16 mouse cellular contexts compared by ENCODE assay signal in the genomic region with DNA sequence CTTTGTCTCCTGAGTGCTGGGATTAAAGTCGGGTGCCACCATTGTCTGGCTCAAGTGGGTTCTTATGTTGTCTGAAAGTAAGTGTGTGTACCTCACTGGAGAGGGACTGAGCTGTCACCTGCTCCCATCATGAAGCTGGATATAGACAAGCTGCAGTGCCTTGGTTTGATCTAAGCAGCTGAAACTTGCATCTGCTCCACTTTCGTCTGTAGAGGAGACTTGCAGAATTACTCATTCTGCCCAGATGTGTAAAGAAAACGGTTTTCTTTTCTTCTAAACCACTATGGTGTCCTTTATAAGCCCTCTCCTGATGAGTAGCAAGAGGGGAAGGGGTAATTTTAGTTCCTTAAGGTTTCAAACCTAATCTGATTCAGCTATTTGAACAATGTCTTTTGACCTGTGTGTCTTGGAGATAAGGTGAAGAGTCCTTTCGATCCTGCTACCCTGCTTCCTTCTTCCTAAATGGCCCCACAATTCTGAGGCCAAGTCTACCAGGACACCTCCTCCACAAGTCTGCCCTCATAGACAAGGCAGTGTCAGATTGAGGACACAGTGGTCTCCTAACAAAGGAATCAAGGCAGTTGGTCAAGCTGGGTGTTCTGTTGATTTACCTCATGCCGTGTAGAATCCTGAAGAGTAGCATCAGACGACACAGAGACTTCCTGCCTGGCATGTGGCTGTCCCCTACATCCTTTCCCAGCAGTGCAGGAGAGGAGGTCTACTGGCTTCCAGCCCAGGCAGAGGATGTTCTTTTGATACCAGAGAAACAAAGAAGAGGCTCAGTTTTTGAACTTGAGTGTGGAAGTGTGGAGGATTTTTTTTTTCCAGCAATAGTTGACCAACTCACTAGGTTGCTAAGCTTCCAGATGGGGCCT. TPM values are rescaled to one million over a fixed set of nuclear protein-coding genes. Genes with fewer than 3 reads are reported as not detected.
DNase-seq lines count a peak whose midpoint lies in the region; ATAC-seq and TF ChIP-seq lines count a peak whose summit lies in the region.
"Had no signal": no experiment of that assay in that cellular context is flagged by ENCODE, and none has a peak within 500 bp of the region (broad histone marks: within the 10 kb centered on the region; RNA-seq: fewer than 3 reads in every experiment).

No protein-coding gene starts in this region.

- H3K9ac ChIP-seq in heart, adult 2 months (ENCODE audit: low read depth, low read length), result no peak overlapping the region
- H3K9ac ChIP-seq in stomach, postnatal 0 days (ENCODE audit: low read length), result no peak overlapping the region
- H3K9ac ChIP-seq in intestine, embryonic 16.5 days (ENCODE audit: low read depth, low read length), result no peak overlapping the region
- H3K9ac ChIP-seq: hindbrain, embryonic 15.5 days; limb, embryonic 13.5 days; neural tube, embryonic 13.5 days had no signal

- H3K27ac ChIP-seq in heart, adult 2 months, result peak overlapping the region; percentile 42; the same call in 1 of the 2 replicates
- H3K27ac ChIP-seq in testis, adult 2 months (ENCODE audit: control insufficient read depth, insufficient read depth, low read depth, low read length), result peak overlapping the region; percentile 39
- no peak overlapping the region for H3K27ac ChIP-seq in stomach, postnatal 0 days (replicated peaks)
- H3K27ac ChIP-seq in intestine, embryonic 16.5 days (ENCODE audit: low read length), result no peak overlapping the region
- H3K27ac ChIP-seq: hindbrain, embryonic 15.5 days; limb, embryonic 13.5 days; neural tube, embryonic 13.5 days had no signal

- intact Hi-C loops in heart, adult 2 months (cut with DNase I), result no loop called here
- intact Hi-C loops in heart, postnatal 36 days (cut with DNase I), result no loop called here

- H3K9me3 ChIP-seq in stomach, postnatal 0 days (ENCODE audit: control insufficient read depth, low read length), result no peaks in the 10 kb centered on the region
- no peaks in the 10 kb centered on the region for H3K9me3 ChIP-seq in intestine, embryonic 16.5 days (ENCODE audit: control insufficient read depth, low read length)
- H3K9me3 ChIP-seq: hindbrain, embryonic 15.5 days; limb, embryonic 13.5 days; neural tube, embryonic 13.5 days had no signal

- peak in 1 of 2 experiments; percentile 45 for DNase-seq in heart, adult 2 months
- DNase-seq in heart, postnatal 36 days, result no peak
- DNase-seq in testis, postnatal 10 days (ENCODE audit: low spot score), result no peak
- DNase-seq in lung, postnatal 25 days (ENCODE audit: low spot score), result peak; percentile 78
- no peak for DNase-seq in stomach, postnatal 0 days (ENCODE audit: low spot score)
- DNase-seq: embryo, embryonic 11 days; layer of hippocampus, adult 9-11 months; right cerebral cortex, postnatal 4 days had no signal

- peaks cover 4% of the 10 kb centered on the region for H3K4me1 ChIP-seq in heart, adult 2 months (ENCODE audit: control insufficient read depth, insufficient read depth, low read length)
- peaks cover 4% of the 10 kb centered on the region for H3K4me1 ChIP-seq in testis, adult 2 months (ENCODE audit: control insufficient read depth, insufficient read depth, low read length)
- H3K4me1 ChIP-seq in stomach, postnatal 0 days (replicated peaks; ENCODE audit: control insufficient read depth, insufficient read depth), result no peaks in the 10 kb centered on the region
- peaks cover 4% of the 10 kb centered on the region; the same call in 1 of the 2 replicates for H3K4me1 ChIP-seq in intestine, embryonic 16.5 days (ENCODE audit: control insufficient read depth, insufficient read depth, low read length)
- H3K4me1 ChIP-seq: hindbrain, embryonic 15.5 days; limb, embryonic 13.5 days; neural tube, embryonic 13.5 days had no signal

- peak; percentile 49; the same call in 1 of the 2 replicates for TF ChIP-seq EP300 in heart, adult 2 months (IDR thresholded peaks at IDR 0.05; ENCODE audit: insufficient read depth, low read depth, low read length)
- no peak for TF ChIP-seq EP300 in stomach, postnatal 0 days (optimal IDR thresholded peaks at IDR 0.05)

- no peak overlapping the region for H3K4me3 ChIP-seq in heart, adult 2 months
- no peak overlapping the region for H3K4me3 ChIP-seq in testis, adult 2 months (ENCODE audit: control insufficient read depth, low read depth, low read length)
- H3K4me3 ChIP-seq in stomach, postnatal 0 days (ENCODE audit: low read depth, low read length), result no peak overlapping the region
- no peak overlapping the region for H3K4me3 ChIP-seq in intestine, embryonic 16.5 days (ENCODE audit: low read length)
- H3K4me3 ChIP-seq: hindbrain, embryonic 15.5 days; limb, embryonic 13.5 days; neural tube, embryonic 13.5 days had no signal

- 39% methylated on average over 6 of the region's 6 CpGs for WGBS in heart, adult 2 months
- WGBS in stomach, postnatal 0 days, result 55% methylated on average over 6 of the region's 6 CpGs
- WGBS in intestine, embryonic 16.5 days, result 61% methylated on average over 6 of the region's 6 CpGs

- TF ChIP-seq CTCF in heart, adult 2 months (IDR thresholded peaks at IDR 0.05), result no peak
- TF ChIP-seq CTCF in testis, adult 2 months (IDR thresholded peaks at IDR 0.05; ENCODE audit: control insufficient read depth, insufficient read depth, insufficient replicate concordance, low read depth, low read length), result no peak
- TF ChIP-seq CTCF in stomach, postnatal 0 days (IDR thresholded peaks at IDR 0.05; ENCODE audit: low read depth), result no peak

- no peaks in the 10 kb centered on the region for H3K27me3 ChIP-seq in heart, adult 2 months (ENCODE audit: control insufficient read depth, insufficient read depth, low read length)
- no peaks in the 10 kb centered on the region for H3K27me3 ChIP-seq in testis, adult 2 months (ENCODE audit: control insufficient read depth, insufficient read depth, low read length)
- H3K27me3 ChIP-seq in stomach, postnatal 0 days (ENCODE audit: control insufficient read depth, insufficient read depth, low read length), result no peaks in the 10 kb centered on the region
- no peaks in the 10 kb centered on the region for H3K27me3 ChIP-seq in intestine, embryonic 16.5 days (replicated peaks; ENCODE audit: control insufficient read depth, insufficient read depth, low read length)
- H3K27me3 ChIP-seq: hindbrain, embryonic 15.5 days; limb, embryonic 13.5 days; neural tube, embryonic 13.5 days had no signal

- H3K79me2 ChIP-seq in heart, adult 2 months (replicated peaks; ENCODE audit: control insufficient read depth, insufficient read depth, low read length), result no peaks in the 10 kb centered on the region

- no peak for TF ChIP-seq POLR2A in heart, adult 2 months (IDR thresholded peaks at IDR 0.05; ENCODE audit: insufficient read depth, low read depth, low read length)
- no peak for TF ChIP-seq POLR2A in testis, adult 2 months (IDR thresholded peaks at IDR 0.05; ENCODE audit: control insufficient read depth, low read depth, low read length)

- no peak for ATAC-seq in granulocyte monocyte progenitor cell, adult 5-6 weeks (replicated peaks; ENCODE audit: poor library complexity, severe bottlenecking)
- no peak for ATAC-seq in stomach, postnatal 0 days (ENCODE audit: low FRiP score, low TSS enrichment)
- no peak for ATAC-seq in intestine, embryonic 16.5 days

- H3K4me2 ChIP-seq in stomach, postnatal 0 days (replicated peaks; ENCODE audit: low read depth), result no peak overlapping the region
- no peak overlapping the region for H3K4me2 ChIP-seq in intestine, embryonic 16.5 days (ENCODE audit: low read depth, low read length)
- H3K4me2 ChIP-seq: hindbrain, embryonic 15.5 days; limb, embryonic 13.5 days; midbrain, embryonic 11.5 days; neural tube, embryonic 13.5 days had no signal

- H3K36me3 ChIP-seq in heart, adult 2 months (ENCODE audit: control insufficient read depth, insufficient read depth, low read length), result no peaks in the 10 kb centered on the region
- no peaks in the 10 kb centered on the region for H3K36me3 ChIP-seq in testis, adult 2 months (ENCODE audit: control insufficient read depth, insufficient read depth, low read length)
- H3K36me3 ChIP-seq in stomach, postnatal 0 days (ENCODE audit: control insufficient read depth, insufficient read depth, low read length), result no peaks in the 10 kb centered on the region
- H3K36me3 ChIP-seq in intestine, embryonic 16.5 days (ENCODE audit: control insufficient read depth, insufficient read depth, low read length), result no peaks in the 10 kb centered on the region
- H3K36me3 ChIP-seq: hindbrain, embryonic 15.5 days; limb, embryonic 13.5 days; neural tube, embryonic 13.5 days had no signal

RNA-seq across cellular contexts. Expression of gene Rap1a, which starts 17.2 kb away (rescaled TPM):
- total RNA-seq in heart, adult 2 months (2021), result 100 to 1,000 TPM; 101 to 113 TPM
- 12.8 and 34.5 TPM in 2 replicates for polyA plus RNA-seq in heart, adult 2 months (2012; rRNA removed)
- 100 to 1,000 TPM; 110 to 115 TPM for total RNA-seq in heart, postnatal 36 days (2021)
- 4.7 and 6.9 TPM in 2 replicates for polyA plus RNA-seq in testis, adult 2 months (2012; rRNA removed)
- 93.1 and 98.0 TPM in 2 replicates for total RNA-seq in granulocyte monocyte progenitor cell, adult 5-6 weeks (2014; fragmentation: Nextera tagmentation)
- 138 and 144 TPM in 2 replicates for total RNA-seq in granulocyte monocyte progenitor cell, adult 5-6 weeks (2017)
- polyA plus RNA-seq in stomach, postnatal 0 days (2015; fragmentation: Nextera tagmentation; extraction: Ambion mirVana), result 119 and 120 TPM in 2 replicates
- 104 and 107 TPM in 2 replicates for polyA plus RNA-seq in intestine, embryonic 16.5 days (2015; fragmentation: Nextera tagmentation; extraction: Ambion mirVana)

RNA-seq across cellular contexts. Expression of gene Adora3, which starts 52.3 kb away (rescaled TPM):
- not detected for total RNA-seq in heart, adult 2 months (2021)
- polyA plus RNA-seq in heart, adult 2 months (2012; rRNA removed), result 0.37 and 0.94 TPM in 2 replicates
- total RNA-seq in heart, postnatal 36 days (2021), result under 1 TPM in 1 of 2 experiments, not detected in 1; 0.22 TPM
- 10.9 and 13.6 TPM in 2 replicates for polyA plus RNA-seq in testis, adult 2 months (2012; rRNA removed)
- 1.4 and 1.5 TPM in 2 replicates for total RNA-seq in granulocyte monocyte progenitor cell, adult 5-6 weeks (2014; fragmentation: Nextera tagmentation)
- 0.26 and 1.9 TPM in 2 replicates for total RNA-seq in granulocyte monocyte progenitor cell, adult 5-6 weeks (2017)
- polyA plus RNA-seq in stomach, postnatal 0 days (2015; fragmentation: Nextera tagmentation; extraction: Ambion mirVana), result 0.34 and 0.47 TPM in 2 replicates
- 0.36 and 0.72 TPM in 2 replicates for polyA plus RNA-seq in intestine, embryonic 16.5 days (2015; fragmentation: Nextera tagmentation; extraction: Ambion mirVana)
- total RNA-seq: gastrocnemius, adult 18-20 months had no signal
- polyA plus RNA-seq: midbrain, embryonic 11.5 days; neural tube, embryonic 13.5 days had no signal

RNA-seq across cellular contexts. Expression of gene Tmigd3, which starts 52.3 kb away (rescaled TPM):
- total RNA-seq in heart, adult 2 months (2021), result under 1 TPM in 1 of 2 experiments, not detected in 1; 0.31 TPM
- polyA plus RNA-seq in heart, adult 2 months (2012; rRNA removed), result 0.35 TPM in 1 of 2 replicates, not detected in the other
- under 1 TPM in 1 of 2 experiments, not detected in 1; 0.49 TPM for total RNA-seq in heart, postnatal 36 days (2021)
- polyA plus RNA-seq in testis, adult 2 months (2012; rRNA removed), result 290 and 388 TPM in 2 replicates
- 0.28 TPM in 1 of 2 replicates, not detected in the other for total RNA-seq in granulocyte monocyte progenitor cell, adult 5-6 weeks (2014; fragmentation: Nextera tagmentation)
- not detected in 2 replicates for total RNA-seq in granulocyte monocyte progenitor cell, adult 5-6 weeks (2017)
- 0.17 and 0.36 TPM in 2 replicates for polyA plus RNA-seq in stomach, postnatal 0 days (2015; fragmentation: Nextera tagmentation; extraction: Ambion mirVana)
- 0.79 and 0.89 TPM in 2 replicates for polyA plus RNA-seq in intestine, embryonic 16.5 days (2015; fragmentation: Nextera tagmentation; extraction: Ambion mirVana)
- total RNA-seq: gastrocnemius, adult 18-20 months had no signal
- polyA plus RNA-seq: hindbrain, embryonic 15.5 days; limb, embryonic 13.5 days; midbrain, embryonic 11.5 days; neural tube, embryonic 13.5 days had no signal

Comparison
In these comparisons a context has a peak if more than half of its experiments do, and no peak if none do; other contexts are left out.
1. H3K27ac ChIP-seq: peak in heart, adult 2 months (single experiment) and testis, adult 2 months (single experiment); none in stomach, postnatal 0 days (single experiment) and intestine, embryonic 16.5 days (single experiment).
2. RNA of gene Tmigd3, which starts 52.3 kb away (polyA plus RNA-seq): 290 to 388 TPM in testis, adult 2 months; 0.79 to 0.89 TPM in intestine, embryonic 16.5 days, 0.17 to 0.36 TPM in stomach, postnatal 0 days and 0.35 TPM in heart, adult 2 months; every median in the first group is over 100 times any median in the second.